Mouse (Mus musculus): ENCODE data around the gene Tmem115. TPM values are rescaled to one million over a fixed set of nuclear protein-coding genes. Genes with fewer than 3 reads are reported as not detected.
A peak's percentile ranks its signal among the peaks of the same experiment; 100 is the strongest.
"Not testable (repeated sequence)": the region's sequence is repeated elsewhere in the genome, so short reads cannot be mapped to it uniquely, and the experiment has no call there.

Gene Tmem115
- total RNA-seq, 2 experiments from 2014 or later, result 40.0 to 49.5 TPM

DNA sequence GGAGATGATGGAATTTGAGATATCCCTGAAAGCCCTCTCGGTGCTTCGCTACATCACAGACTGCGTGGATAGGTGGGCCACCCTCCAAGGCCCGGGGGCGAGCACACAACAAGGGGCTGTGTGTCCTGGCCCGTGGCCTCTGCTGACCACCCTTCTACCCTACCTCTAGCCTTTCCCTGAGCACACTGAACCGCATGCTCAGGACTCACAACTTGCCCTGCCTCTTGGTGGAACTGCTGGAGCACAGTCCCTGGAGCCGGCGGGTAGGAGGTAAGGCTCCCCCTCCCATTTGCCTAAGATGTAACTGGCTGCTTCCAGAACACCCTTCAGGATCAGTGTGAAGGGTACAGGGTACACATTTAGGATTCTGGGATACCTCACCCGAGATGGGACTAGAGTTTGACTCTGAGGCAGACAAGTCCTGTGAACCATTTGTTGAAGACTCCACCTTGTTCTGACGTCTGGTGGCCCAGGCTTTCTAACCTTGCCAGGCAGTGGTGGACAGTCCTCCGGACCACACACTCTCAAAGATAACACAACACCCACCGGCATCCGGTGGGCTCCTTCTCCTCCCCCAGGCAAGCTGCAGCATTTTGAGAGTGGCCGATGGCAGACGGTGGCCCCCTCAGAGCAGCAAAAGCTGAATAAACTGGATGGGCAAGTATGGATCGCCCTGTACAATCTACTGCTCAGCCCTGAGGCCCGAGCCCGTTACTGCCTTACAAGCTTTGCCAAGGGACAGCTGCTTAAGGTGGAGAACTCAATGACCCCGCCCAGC, 15.7 kb downstream of the Tmem115 start:
- no peak for DNase-seq (ENCODE audit: low spot score in 2 of 2)

DNA sequence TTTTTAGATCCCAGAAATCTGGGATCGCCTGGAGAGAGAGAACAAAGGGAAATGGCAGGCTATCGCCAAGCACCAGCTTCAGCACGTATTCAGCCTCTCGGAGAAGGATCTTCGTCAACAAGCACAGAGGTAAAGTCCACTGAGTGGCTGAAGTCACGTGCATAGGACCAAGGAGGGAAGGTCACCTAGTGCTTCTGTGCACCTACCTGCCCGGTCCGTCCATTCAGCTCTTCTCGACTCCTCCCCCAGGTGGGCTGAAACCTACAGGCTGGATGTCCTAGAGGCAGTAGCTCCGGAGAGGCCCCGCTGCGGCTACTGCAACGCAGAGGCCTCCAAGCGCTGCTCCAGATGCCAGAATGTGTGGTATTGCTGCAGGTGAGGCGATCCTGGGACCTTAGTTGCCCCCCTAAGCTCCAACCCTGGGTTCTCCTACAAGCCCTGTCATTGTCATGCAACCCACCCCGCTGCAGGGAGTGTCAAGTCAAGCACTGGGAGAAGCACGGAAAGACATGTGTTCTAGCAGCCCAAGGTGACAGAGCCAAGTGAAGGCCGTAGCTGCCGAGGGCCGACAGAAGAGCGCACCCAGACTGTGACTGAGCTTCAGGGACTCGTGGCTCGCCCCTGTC, 16.9 kb downstream of the Tmem115 start:
- DNase-seq (ENCODE audit: low spot score in 2 of 2), result no peak

DNA sequence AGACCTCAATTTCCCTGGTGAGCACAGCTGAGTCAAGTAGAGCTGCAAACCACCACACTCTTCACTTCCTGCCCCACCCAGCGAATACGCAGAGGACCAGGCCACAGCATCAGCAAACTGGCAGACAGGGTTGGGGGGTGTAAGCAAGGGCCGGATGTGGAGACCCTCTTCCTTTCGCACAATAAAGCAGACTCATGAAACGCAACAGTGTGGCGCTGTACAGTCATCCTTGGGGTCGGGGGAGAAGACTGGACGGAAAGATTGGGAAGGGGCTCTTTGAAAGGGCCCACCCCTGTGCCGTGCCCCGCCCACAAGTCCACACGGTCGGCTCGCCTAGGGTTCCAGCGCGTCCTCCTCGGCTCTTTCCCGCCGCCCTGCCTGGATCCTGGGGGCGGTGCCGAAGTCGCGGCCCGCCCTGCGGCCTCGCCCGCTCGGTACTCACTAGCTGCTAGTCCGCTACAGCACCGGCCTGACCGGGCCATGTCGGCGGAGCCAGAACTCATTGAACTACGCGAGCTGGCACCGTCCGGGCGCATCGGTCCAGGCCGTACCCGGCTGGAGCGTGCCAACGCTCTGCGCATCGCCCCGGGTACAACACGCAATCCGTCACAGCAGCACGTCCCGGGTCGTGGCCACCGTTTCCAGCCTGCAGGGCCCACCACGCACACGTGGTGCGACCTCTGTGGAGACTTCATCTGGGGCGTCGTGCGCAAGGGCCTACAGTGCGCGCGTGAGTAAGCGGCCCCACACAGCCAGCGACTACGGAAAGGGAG, 17.6 kb downstream of the Tmem115 start, which contains the start of gene Rassf1:
TSS of gene Rassf1 (plus strand) at position 439 of the 773 bp plus-strand sequence.
- peak; percentile 64 to 72 for DNase-seq (ENCODE audit: low spot score in 2 of 2)

DNA sequence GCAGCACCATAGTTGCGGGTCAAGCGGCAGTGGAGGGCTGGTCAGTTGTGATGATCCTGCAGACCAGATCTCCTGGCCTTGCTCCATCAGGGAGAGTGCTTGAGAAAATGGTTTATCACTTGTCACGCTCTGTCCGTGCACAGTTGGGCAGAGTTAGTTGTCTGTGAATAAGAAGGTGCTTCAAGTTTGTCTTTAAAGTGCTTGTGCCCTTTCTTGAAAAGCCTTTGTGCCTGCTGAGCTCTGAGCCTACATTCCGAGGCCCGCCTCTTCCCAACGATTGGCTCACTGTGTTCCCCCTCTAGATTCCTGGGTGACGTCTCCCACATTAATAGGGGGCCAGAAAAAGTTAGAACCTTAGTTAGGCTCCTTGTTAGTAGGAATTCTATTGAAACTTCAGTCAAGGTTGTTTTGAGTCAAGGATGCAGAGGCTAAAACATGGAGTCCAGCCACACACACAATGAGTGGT, 18.2 kb downstream of the Tmem115 start:
- no peak for DNase-seq (ENCODE audit: low spot score in 2 of 2)

DNA sequence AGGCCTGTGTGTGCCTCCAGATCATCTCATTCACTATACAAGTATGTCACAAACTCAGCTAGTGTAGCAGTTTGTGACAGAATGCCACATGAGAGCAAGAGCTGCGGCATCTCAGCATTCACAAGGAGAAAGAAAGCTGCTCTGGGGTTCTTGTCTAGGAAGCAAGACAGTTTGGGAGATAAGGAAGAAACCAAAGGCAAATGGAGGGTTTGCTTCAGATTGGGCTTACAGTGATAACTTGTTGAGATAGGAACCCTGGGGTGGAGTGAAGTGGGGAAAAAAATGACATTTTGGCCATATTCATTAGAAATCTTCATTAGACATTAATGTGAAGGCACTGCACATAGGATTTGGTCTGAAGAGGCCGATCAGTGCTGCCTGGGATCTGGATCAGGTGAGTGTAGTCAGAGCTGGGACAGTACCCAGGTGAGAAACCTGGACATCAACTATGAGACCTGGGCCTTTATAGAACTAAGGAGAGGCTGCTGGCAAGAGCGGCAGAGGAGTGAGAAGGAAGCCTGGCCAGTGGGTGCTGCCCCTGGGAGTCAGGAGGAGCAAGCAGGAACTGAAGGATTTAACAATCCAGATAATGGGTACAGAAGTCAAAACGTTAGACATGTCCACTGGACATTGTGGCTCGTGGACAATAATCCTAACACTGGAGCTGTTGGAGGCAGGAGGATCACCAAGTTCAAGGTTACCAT, 19.1 kb downstream of the Tmem115 start:
- DNase-seq (ENCODE audit: low spot score in 2 of 2), result no peak

DNA sequence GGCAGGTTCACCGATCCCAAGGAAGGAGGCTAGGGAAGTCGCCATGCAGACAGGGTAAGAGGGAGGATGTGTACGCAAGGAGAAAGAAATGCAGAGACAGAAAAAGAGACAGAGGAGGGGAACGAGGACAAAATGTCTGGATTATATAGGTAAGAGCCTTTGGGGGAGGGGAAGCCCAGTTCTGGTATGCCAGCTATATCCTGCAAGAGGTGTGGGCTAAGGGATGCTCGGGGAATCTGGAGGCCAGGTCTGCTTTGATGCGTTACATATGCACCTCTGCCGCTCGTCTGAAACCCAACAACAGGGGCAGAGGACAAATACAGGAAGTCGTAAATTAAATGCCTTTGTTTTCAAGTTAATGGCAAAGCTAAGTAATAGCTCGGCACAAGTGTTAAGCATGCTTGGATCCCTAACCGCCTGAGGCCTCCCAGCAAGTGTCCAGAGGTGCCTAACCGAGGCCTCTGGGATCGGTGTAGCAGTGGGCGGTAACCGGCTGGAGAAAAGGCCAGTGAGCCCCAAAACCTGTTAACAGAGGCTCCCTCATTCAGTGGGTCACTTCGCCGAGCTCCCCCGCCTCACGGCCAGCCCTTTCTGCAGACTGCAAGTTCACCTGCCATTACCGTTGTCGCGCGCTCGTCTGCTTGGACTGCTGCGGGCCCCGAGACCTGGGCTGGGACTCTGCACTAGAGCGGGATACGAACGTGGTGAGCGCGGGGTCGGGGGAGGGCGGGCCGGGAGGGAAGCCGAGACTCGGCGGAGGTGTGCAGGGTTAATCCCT, 20.0 kb downstream of the Tmem115 start:
- peak in 1 of 2 experiments; percentile 54 for DNase-seq (ENCODE audit: low spot score in 2 of 2)

DNA sequence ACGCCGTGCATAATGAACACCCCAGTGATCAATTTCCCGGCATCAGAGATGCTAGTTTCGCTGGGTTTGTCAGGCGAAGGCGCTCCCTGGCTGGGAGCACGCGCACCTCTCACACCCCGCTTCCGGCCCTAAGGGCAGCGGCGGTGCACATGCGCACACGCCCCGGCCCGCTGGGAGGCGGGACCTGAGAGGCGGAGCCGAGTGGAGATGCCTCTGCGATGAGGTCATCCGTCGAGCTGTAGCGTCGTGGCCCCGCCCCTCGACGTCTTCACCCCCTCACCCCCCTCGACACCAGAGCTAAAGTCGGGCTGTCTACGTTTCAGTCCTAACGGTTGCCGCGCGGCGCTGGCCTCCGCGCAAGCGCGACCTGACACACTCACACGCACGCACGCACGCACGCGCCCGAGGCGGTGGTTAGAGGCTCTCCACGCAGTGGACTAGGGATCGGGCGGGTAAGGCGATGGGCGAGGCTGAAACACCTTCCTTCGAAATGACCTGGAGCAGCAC, 20.6 kb downstream of the Tmem115 start:
- DNase-seq (ENCODE audit: low spot score in 2 of 2), result peak; percentile 89 to 93

DNA sequence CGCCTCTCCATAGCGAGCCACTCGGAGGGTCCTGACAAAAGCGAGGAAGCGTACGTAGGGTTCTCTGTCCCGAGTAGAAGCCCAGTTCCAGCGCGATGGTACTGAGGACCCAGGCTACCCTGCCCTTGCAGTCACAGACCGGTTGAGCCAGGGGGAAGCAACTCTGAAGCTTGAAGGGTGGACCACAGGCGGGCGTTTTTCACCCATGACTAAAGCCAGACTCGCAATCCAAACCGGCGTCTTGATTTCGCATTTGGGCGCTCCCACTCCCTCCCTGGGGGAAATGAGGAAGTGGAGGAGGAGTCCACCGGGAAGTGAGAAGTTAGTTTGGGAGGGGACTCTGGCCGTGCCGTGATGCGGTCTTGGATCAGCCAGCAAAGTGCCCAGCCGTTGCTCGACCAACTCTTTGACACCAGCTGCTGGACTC, 21.3 kb downstream of the Tmem115 start:
- DNase-seq (ENCODE audit: low spot score in 2 of 2), result peak; percentile 53 to 57

DNA sequence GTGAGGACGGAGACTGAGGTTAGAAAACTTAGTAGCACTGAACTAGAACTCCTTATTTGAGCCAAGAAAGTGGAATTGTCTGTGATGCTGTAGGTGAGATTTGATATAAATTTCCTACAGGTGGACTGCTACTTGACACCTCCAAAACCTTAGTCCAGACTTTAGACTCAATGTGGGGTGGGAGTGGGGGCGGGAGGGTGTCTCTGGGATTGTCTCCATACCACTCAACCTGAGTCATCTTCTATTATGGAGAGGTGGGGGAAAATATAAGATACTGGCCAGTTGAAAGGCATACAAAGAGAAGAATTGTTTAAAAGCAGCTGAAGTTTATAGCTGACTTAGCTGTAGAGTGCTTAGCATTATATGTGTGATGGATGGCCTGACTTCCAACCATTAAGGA, 22.0 kb downstream of the Tmem115 start:
- no peak for DNase-seq (ENCODE audit: low spot score in 2 of 2)

DNA sequence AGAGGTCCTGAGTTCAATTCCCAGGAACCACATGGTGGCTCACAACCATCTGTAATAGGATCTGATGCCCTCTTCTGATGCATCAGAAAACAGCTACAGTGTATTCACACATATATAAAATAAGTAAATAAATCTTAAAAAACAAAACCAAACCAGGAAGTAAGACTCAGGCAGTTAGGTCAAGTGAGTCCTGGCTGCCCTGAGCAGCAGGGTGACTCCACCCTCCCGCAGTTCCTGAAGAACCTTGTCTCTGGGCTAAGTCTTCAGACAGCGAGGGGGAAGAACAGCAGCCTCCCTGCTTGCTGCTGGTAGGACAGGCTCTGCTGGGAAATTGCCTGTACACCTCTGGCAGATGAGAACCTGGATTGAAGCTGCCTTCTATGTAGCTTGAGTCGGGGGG, 22.6 kb downstream of the Tmem115 start:
- no peak for DNase-seq (ENCODE audit: low spot score in 2 of 2)

DNA sequence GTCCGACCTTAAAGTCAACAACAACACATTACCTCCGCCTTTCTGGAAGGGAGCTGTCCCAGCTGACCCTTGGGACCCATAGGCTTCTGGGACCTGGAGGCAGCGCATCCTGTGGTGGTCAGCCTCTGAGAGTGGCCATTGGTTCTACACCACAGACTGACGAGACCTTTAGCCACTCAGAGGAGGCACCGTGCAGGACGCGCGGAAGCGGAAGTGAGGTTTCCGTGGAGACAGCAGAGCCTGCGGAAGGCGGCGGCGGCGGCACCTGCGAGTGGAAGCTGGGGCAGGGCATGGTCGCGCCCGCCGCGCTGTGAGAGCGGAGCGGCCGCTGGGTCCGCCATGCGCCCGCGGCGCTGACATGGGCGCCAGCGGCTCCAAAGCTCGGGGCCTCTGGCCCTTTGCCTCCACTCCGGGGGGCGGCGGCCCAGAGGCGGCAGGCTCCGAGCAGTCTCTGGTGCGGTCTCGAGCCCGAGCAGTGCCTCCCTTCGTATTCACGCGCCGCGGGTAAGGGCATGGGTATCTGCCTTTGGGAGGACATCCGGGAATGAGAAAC, 29.4 kb downstream of the Tmem115 start, which contains the start of gene Tusc2:
TSS of gene Tusc2 (plus strand) at position 227 of the 553 bp plus-strand sequence.
- DNase-seq (ENCODE audit: low spot score in 2 of 2), result peak; percentile 85 to 86

DNA sequence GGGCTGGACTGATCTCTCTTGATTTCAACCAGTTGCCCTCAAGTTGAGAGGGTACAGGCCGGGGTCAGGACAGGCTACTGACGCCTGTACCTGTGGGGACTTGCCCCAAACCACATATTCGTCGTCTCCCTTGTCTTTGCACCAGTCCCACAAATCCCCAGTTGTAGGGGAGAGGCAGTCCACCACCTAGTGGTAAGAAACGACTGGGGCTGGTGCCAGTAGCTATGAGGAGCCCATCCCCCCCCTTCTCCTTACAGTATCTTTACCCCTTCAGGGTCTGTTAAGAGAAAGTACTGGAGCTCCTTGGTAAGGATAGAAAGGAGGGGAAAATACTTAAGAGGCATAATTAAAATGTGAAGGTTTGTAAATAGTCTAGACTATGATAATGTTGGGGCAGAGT, 31.8 kb downstream of the Tmem115 start:
- DNase-seq (ENCODE audit: low spot score in 2 of 2), result not testable (repeated sequence)

DNA sequence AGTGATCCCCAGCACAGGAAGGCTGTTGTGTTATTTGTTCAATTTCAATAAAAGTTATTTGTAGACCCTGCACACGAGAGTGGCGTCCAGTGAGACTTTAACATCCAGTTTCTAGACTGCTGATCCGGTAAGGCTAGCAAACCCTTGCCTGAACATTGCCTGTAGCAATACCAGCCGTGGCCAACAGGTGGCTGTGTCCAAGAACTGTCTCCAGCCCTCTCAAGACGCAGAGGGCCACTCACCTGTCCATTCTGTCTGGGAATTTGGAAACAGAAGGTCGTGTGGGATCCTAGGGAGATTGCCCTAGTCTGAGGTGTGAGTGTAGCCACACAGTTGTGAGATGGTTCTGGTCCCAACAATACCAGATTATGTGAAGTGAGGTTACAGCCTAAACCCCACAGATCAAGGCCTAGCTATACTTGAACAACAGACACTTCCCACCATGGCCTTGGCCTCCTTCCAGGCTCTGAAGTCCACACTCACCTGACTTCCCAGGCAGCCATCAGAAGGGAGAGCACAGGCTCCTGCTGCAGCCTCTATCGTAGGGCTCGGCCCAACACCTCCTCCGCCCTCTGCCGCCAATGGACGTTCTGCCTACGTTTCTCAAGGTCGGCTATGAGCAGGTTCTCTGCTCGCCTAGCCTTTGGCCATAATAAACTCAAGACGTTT, 32.4 kb downstream of the Tmem115 start:
- DNase-seq (ENCODE audit: low spot score in 2 of 2), result peak; percentile 83 to 90

DNA sequence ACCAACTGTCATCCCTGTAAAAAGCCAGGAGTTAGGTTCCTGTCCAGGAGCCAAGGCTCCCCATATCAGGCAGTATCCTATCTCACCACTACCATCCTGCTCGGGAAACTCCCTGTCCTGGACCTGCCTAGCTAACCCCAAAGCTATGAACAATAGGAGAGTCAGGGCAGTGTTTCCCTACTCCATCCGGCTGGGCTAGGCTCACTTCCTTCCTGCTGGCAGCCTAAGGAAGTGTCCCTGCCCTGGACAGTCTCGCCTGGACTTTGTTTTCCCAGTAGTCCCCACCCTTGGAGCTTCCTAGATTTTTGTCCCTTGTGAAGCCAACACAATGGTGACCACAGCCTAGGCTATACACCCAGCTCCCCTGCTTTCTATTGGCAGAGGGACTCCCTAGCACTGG, 33.1 kb downstream of the Tmem115 start:
- no peak for DNase-seq (ENCODE audit: low spot score in 2 of 2)

DNA sequence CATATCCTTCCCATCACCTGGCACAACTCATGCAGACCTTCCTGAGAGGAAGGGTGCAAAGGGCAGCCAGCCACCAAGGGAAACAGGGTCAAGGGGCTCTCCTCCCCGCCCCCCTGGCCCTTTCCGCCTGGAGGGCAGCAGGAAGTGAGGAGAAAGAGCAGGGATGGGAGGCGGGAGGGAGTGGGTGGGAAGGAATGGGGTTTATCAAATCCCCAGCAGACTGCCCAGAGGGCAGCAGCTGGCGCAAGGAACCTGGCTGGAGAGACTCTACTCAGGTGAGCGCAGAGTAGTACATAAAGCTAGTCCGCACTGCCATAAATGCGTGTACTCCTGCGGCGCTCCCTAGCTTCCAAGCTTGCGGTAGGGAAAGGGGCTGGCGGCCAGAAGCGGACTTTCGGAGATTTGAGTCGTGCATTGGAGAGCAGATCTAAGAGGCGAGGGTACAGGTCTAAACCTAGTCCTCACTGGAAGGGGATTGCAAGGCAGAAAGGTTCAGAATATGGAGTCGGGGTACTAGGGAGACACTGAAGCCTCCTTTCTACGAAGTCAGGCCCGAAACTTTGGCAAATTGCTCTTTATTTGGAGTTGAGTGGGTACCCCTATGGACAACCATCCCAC, 34.1 kb downstream of the Tmem115 start, which contains the start of gene Hyal2:
TSS of gene Hyal2 (plus strand) at position 244 of the 618 bp plus-strand sequence.
- no peak for DNase-seq (ENCODE audit: low spot score in 2 of 2)

DNA sequence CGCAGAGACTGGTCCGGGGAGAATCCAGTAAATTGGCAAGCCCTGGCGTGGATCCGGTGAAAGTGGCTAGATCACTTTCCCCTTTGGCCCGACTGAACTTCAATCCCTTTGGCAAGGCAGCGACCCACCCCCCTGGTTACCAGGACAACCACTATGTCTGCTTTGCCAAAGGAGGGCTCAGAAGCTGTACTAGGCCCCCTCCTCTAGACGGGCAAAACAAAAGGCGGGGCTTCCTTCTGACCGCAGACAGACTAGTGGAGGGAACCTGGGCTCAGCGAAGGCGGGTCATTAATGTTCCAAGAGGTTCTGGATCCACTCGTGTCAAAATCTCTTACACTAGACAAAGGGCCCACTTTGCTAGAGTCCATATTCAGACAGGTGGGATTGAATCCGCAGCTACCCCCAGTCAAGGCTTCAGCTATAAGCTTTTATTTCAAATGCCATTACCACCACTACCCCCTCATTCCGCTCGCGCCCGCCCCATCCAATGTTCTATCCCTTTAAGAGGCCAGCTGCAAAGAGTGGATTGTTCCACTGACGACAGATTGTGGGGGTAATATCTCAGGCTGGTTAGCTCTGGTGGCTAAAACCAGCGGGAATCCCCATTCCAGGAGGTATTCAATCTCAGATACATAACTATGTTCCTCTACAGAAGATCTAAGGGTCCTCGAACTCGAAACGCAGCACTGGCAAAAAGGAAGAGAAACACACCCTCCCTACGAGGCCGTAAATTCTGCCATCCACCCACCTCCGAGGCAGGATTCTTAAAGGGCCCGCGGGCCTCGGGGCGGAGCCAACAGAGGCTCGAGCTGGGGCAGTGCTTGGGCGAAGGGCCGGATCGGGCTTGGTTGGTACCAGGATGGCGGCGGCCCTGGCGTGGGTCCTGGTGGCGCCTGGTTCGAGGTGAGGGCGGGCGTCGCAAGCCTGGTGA, 34.9 kb downstream of the Tmem115 start:
- peak; percentile 77 to 80 for DNase-seq (ENCODE audit: low spot score in 2 of 2)

DNA sequence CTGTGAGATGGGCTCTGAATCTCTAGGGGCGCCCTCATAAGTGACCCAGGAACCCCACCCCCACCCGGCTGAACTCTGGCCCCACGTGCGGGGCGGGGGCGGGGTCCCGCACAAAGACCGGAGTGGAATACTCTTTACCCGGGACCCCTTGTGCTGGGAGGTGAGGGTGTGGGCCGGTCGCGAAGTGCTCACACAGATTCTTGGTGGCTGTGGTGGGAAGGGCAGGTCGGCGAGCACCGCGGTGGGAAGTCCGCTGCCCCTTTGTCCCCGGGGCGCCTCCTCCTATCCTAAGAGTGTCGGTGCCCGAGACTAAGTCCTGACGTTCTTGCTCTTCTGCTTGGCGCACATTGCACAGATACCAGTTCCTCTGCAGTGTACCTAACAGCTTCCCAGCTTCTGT, 35.5 kb downstream of the Tmem115 start:
- no peak for DNase-seq (ENCODE audit: low spot score in 2 of 2)
